Mouse (Mus musculus) heart, embryonic 14.5 days (tissue): Measurements from ENCODE around the gene Aida. TPM values are rescaled to one million over a fixed set of nuclear protein-coding genes. Genes with fewer than 3 reads are reported as not detected.
A peak's percentile ranks its signal among the peaks of the same experiment; 100 is the strongest.
"Not testable (repeated sequence)": the region's sequence is repeated elsewhere in the genome, so short reads cannot be mapped to it uniquely, and the experiment has no call there.

Source experiments
- ATAC-seq: fragments of 200-750 bp; cut with Nextera tagmentation; 2 replicates; pipeline ENCODE4 v1.8.0; 2017; ENCODE audit warnings: low read depth, moderate TSS enrichment; ENCODE audit not compliant: insufficient number of reproducible peaks, insufficient read depth, low FRiP score
- H3K27ac ChIP-seq, 2 experiments: fragments of 200-500 bp in 1 of 2; fragments of 300-500 bp in 1 of 2; sonication (generic) in 1 of 2; replicated peaks in 1 of 2; 2 replicates each; pipeline ENCODE4 v1.5.1; 2012 to 2014; ENCODE audit warnings: low read depth in 2 of 2, low read length in 2 of 2, control low read depth in 1 of 2, mild to moderate bottlenecking in 1 of 2, mixed read lengths in 1 of 2; ENCODE audit not compliant: control insufficient read depth in 1 of 2, insufficient read depth in 1 of 2
- H3K27me3 ChIP-seq: fragments of 300-500 bp; sonication (generic); 2 replicates; pipeline ENCODE4 v1.6.1; 2014; ENCODE audit warnings: mild to moderate bottlenecking, low read length, control low read depth; ENCODE audit not compliant: control insufficient read depth, insufficient read depth
- H3K36me3 ChIP-seq: fragments of 300-500 bp; sonication (generic); 2 replicates; pipeline ENCODE4 v1.6.1; 2014; ENCODE audit warnings: mild to moderate bottlenecking, control low read depth, low read length, mixed read lengths; ENCODE audit not compliant: control insufficient read depth, insufficient read depth
- H3K4me1 ChIP-seq, 2 experiments: fragments of 200-500 bp in 1 of 2; fragments of 300-500 bp in 1 of 2; sonication (generic) in 1 of 2; 2 replicates each; pipeline ENCODE4 v1.6.1; 2012 to 2014; ENCODE audit warnings: low read length in 2 of 2, control low read depth in 1 of 2, mixed read lengths in 1 of 2; ENCODE audit not compliant: control insufficient read depth in 2 of 2, insufficient read depth in 2 of 2
- H3K4me2 ChIP-seq: fragments of 300-500 bp; sonication (generic); 2 replicates; pipeline ENCODE4 v1.6.1; 2014; ENCODE audit warnings: mild to moderate bottlenecking, low read length
- H3K4me3 ChIP-seq, 2 experiments: fragments of 200-500 bp in 1 of 2; fragments of 300-500 bp in 1 of 2; sonication (generic) in 1 of 2; 2 replicates each; pipeline ENCODE4 v1.5.1; 2012 to 2014; ENCODE audit warnings: low read length in 2 of 2, mild to moderate bottlenecking in 2 of 2, control low read depth in 1 of 2, low read depth in 1 of 2, moderate library complexity in 1 of 2; ENCODE audit not compliant: control insufficient read depth in 1 of 2, insufficient read depth in 1 of 2
- H3K9ac ChIP-seq: fragments of 300-500 bp; sonication (generic); 2 replicates; pipeline ENCODE4 v1.6.1; 2014; ENCODE audit warnings: mild to moderate bottlenecking, low read length
- H3K9me3 ChIP-seq: fragments of 300-500 bp; sonication (generic); 2 replicates; pipeline ENCODE4 v1.6.1; 2016; ENCODE audit warnings: low read length, control low read depth; ENCODE audit not compliant: control insufficient read depth
- WGBS: fragments of 180-500 bp; shearing (Covaris S2); extraction: QIAGEN DNeasy Blood & Tissue Kit; methylation state at CpG from one replicate; pipeline ENCODE4 v1.1.7; 2014; 5-methylcytosine and 5-hydroxymethylcytosine counted together
- polyA plus RNA-seq: library from polyadenylated mRNA; unstranded; fragments of >200 nt; fragmentation: Nextera tagmentation; extraction: Ambion mirVana; gene quantifications from 2 replicates; pipeline ENCODE4 v1.2.1, GENCODE M21; 2014

Gene Aida
- polyA plus RNA-seq, 1 experiment from 2014 or later, result 18.7 TPM

- H3K9me3 ChIP-seq, result peaks cover 3% of the 10 kb centered on the region; the same call in 1 of the 2 replicates
- no peak overlapping the region for H3K4me2 ChIP-seq
- no peaks in the 10 kb centered on the region for H3K27me3 ChIP-seq
- no peaks in the 10 kb centered on the region for H3K4me1 ChIP-seq
- H3K9ac ChIP-seq, result no peak overlapping the region
- 44% methylated on average over 3 of the region's 3 CpGs for WGBS
- 0 out of 4 replicates have a peak overlapping the region, but pooled peaks of 1 of the 2 experiments have one; percentile 11 for H3K27ac ChIP-seq
- ATAC-seq, result no peak
- H3K36me3 ChIP-seq, result peaks cover 81% of the 10 kb centered on the region
- H3K4me3 ChIP-seq, result no peak overlapping the region
Observed at GRCm38 (mm10) chr1:183320708-183321107, 24.3 kb downstream of the Aida start.

GRCm38 (mm10) chr1:183322496-183322895 is 26.1 kb downstream of the Aida start:
- H3K4me3 ChIP-seq, H3K4me2 ChIP-seq, H3K4me1 ChIP-seq, ATAC-seq, H3K9ac ChIP-seq, H3K27ac ChIP-seq, H3K27me3 ChIP-seq, H3K9me3 ChIP-seq: not testable (repeated sequence)
- 80% methylated on average over 5 of the region's 5 CpGs for WGBS
- peaks cover 81% of the 10 kb centered on the region for H3K36me3 ChIP-seq

- Histone ChIP-seq H3K9ac (no peak overlapping the region), H3K4me3 (no peak overlapping the region), H3K4me2 (no peak overlapping the region), H3K27me3 (no peaks in the 10 kb centered on the region), H3K27ac (no peak overlapping the region), H3K4me1 (no peaks in the 10 kb centered on the region), H3K9me3 (peaks cover 3% of the 10 kb centered on the region; the same call in 1 of the 2 replicates), H3K36me3 (peaks cover 83% of the 10 kb centered on the region)
- no peak for ATAC-seq
- WGBS, result 95% methylated on average over 2 of the region's 2 CpGs
Observed at GRCm38 (mm10) chr1:183323923-183324322, 27.5 kb downstream of the Aida start.

- ATAC-seq, result no peak
- H3K4me1 ChIP-seq, result no peaks in the 10 kb centered on the region
- H3K27ac ChIP-seq, result no peak overlapping the region
- no peaks in the 10 kb centered on the region for H3K27me3 ChIP-seq
- no peak overlapping the region for H3K4me3 ChIP-seq
- H3K9me3 ChIP-seq, result peaks cover 3% of the 10 kb centered on the region; the same call in 1 of the 2 replicates
- H3K4me2 ChIP-seq, result no peak overlapping the region
- H3K36me3 ChIP-seq, result peaks cover 83% of the 10 kb centered on the region
- 92% methylated on average over 6 of the region's 6 CpGs for WGBS
- H3K9ac ChIP-seq, result no peak overlapping the region
Observed at GRCm38 (mm10) chr1:183324433-183324832, 28.0 kb downstream of the Aida start.

GRCm38 (mm10) chr1:183327171-183327570 is 30.8 kb downstream of the Aida start:
- Histone ChIP-seq H3K36me3 (peaks cover 95% of the 10 kb centered on the region), H3K4me3 (no peak overlapping the region), H3K9ac (no peak overlapping the region), H3K4me2 (no peak overlapping the region), H3K9me3 (peaks cover 3% of the 10 kb centered on the region; the same call in 1 of the 2 replicates), H3K27ac (no peak overlapping the region), H3K4me1 (no peaks in the 10 kb centered on the region), H3K27me3 (no peaks in the 10 kb centered on the region)
- 89% methylated on average over 8 of the region's 8 CpGs for WGBS
- no peak for ATAC-seq

- H3K4me2 ChIP-seq, H3K27me3 ChIP-seq, H3K9me3 ChIP-seq, H3K4me1 ChIP-seq, H3K9ac ChIP-seq, H3K27ac ChIP-seq, H3K4me3 ChIP-seq, ATAC-seq: not testable (repeated sequence)
- 95% methylated on average over 1 of the region's 1 CpGs for WGBS
- peaks cover 53% of the 10 kb centered on the region for H3K36me3 ChIP-seq
Observed at GRCm38 (mm10) chr1:183342902-183343301, 46.5 kb downstream of the Aida start.

- ATAC-seq, result peak; percentile 94
- H3K36me3 ChIP-seq, result peaks cover 50% of the 10 kb centered on the region
- 1% methylated on average over 68 of the region's 72 CpGs for WGBS
- H3K4me2 ChIP-seq, result peak overlapping the region; percentile 75
- H3K9me3 ChIP-seq, result no peaks in the 10 kb centered on the region
- H3K27me3 ChIP-seq, result no peaks in the 10 kb centered on the region
- peak overlapping the region; percentile 53 to 73 for H3K27ac ChIP-seq
- H3K9ac ChIP-seq, result peak overlapping the region; percentile 87
- H3K4me1 ChIP-seq, result peaks cover 0 to 5% of the 10 kb centered on the region in 2 experiments; a peak in 2 of 4 replicates
- H3K4me3 ChIP-seq, result peak overlapping the region; percentile 82 to 84
Observed at GRCm38 (mm10) chr1:183344886-183345816, 48.8 kb downstream of the Aida start.
